19 mouse cellular contexts compared by ENCODE assay signal in genomic region chr12:70645407-70645806, GRCm38 (mm10).
A peak's percentile ranks its signal among the peaks of the same experiment; 100 is the strongest.
DNase-seq lines count a peak whose midpoint lies in the region; ATAC-seq and TF ChIP-seq lines count a peak whose summit lies in the region.
"Had no signal": no experiment of that assay in that cellular context is flagged by ENCODE, and none has a peak within 500 bp of the region (broad histone marks: within the 10 kb centered on the region; RNA-seq: fewer than 3 reads in every experiment).

No protein-coding gene starts in this region.

- no peak overlapping the region for H3K4me2 ChIP-seq in heart, embryonic 12.5 days
- H3K4me2 ChIP-seq in limb, embryonic 15.5 days, result no peak overlapping the region
- H3K4me2 ChIP-seq in stomach, embryonic 16.5 days (ENCODE audit: low read depth, low read length), result no peak overlapping the region
- no peak overlapping the region for H3K4me2 ChIP-seq in stomach, postnatal 0 days (replicated peaks; ENCODE audit: low read depth)
- H3K4me2 ChIP-seq: forebrain, embryonic 12.5 days; heart, embryonic 11.5 days; hindbrain, embryonic 12.5 days had no signal

- 66% methylated on average over 3 of the region's 3 CpGs for WGBS in heart, embryonic 12.5 days
- 70% methylated on average over 3 of the region's 3 CpGs for WGBS in limb, embryonic 15.5 days
- WGBS in limb, embryonic 10.5 days, result 75% methylated on average over 3 of the region's 3 CpGs
- 82% methylated on average over 3 of the region's 3 CpGs for WGBS in stomach, embryonic 16.5 days
- 69% methylated on average over 3 of the region's 3 CpGs for WGBS in stomach, postnatal 0 days

- no peaks in the 10 kb centered on the region for H3K9me3 ChIP-seq in heart, embryonic 12.5 days (replicated peaks)
- no peaks in the 10 kb centered on the region for H3K9me3 ChIP-seq in limb, embryonic 15.5 days
- H3K9me3 ChIP-seq in limb, embryonic 10.5 days (replicated peaks), result no peaks in the 10 kb centered on the region
- H3K9me3 ChIP-seq in stomach, embryonic 16.5 days (replicated peaks; ENCODE audit: control insufficient read depth, low read length), result no peaks in the 10 kb centered on the region
- no peaks in the 10 kb centered on the region for H3K9me3 ChIP-seq in stomach, postnatal 0 days (ENCODE audit: control insufficient read depth, low read length)
- H3K9me3 ChIP-seq: forebrain, embryonic 12.5 days; hindbrain, embryonic 12.5 days had no signal

- H3K36me3 ChIP-seq in heart, embryonic 12.5 days, result no peaks in the 10 kb centered on the region
- H3K36me3 ChIP-seq in limb, embryonic 15.5 days, result no peaks in the 10 kb centered on the region
- no peaks in the 10 kb centered on the region for H3K36me3 ChIP-seq in limb, embryonic 10.5 days
- no peaks in the 10 kb centered on the region for H3K36me3 ChIP-seq in stomach, embryonic 16.5 days (ENCODE audit: control insufficient read depth, insufficient read depth, low read length)
- no peaks in the 10 kb centered on the region for H3K36me3 ChIP-seq in stomach, postnatal 0 days (ENCODE audit: control insufficient read depth, insufficient read depth, low read length)
- H3K36me3 ChIP-seq: forebrain, embryonic 12.5 days; hindbrain, embryonic 12.5 days had no signal

- peaks cover 35% of the 10 kb centered on the region for H3K4me1 ChIP-seq in heart, embryonic 12.5 days (replicated peaks)
- H3K4me1 ChIP-seq in limb, embryonic 15.5 days, result peaks cover 22% of the 10 kb centered on the region
- no peaks in the 10 kb centered on the region for H3K4me1 ChIP-seq in limb, embryonic 10.5 days
- peaks cover 4% of the 10 kb centered on the region; the same call in 1 of the 2 replicates for H3K4me1 ChIP-seq in stomach, embryonic 16.5 days (ENCODE audit: control insufficient read depth, insufficient read depth, low read length)
- H3K4me1 ChIP-seq in stomach, postnatal 0 days (replicated peaks; ENCODE audit: control insufficient read depth, insufficient read depth), result no peaks in the 10 kb centered on the region; the same call in 1 of the 2 replicates
- H3K4me1 ChIP-seq: forebrain, embryonic 12.5 days; hindbrain, embryonic 12.5 days had no signal

- no peak for TF ChIP-seq CTCF in stomach, postnatal 0 days (IDR thresholded peaks at IDR 0.05; ENCODE audit: low read depth)

- H3K4me3 ChIP-seq in heart, embryonic 12.5 days, result no peak overlapping the region
- H3K4me3 ChIP-seq in limb, embryonic 15.5 days, result no peak overlapping the region
- no peak overlapping the region for H3K4me3 ChIP-seq in limb, embryonic 10.5 days
- no peak overlapping the region for H3K4me3 ChIP-seq in stomach, embryonic 16.5 days (replicated peaks; ENCODE audit: low read length)
- no peak overlapping the region for H3K4me3 ChIP-seq in stomach, postnatal 0 days (ENCODE audit: low read depth, low read length)
- H3K4me3 ChIP-seq: forebrain, embryonic 12.5 days; gastrocnemius, adult 2 months; hindbrain, embryonic 12.5 days had no signal

- H3K9ac ChIP-seq in heart, embryonic 12.5 days, result no peak overlapping the region
- H3K9ac ChIP-seq in limb, embryonic 15.5 days, result no peak overlapping the region
- no peak overlapping the region for H3K9ac ChIP-seq in stomach, embryonic 16.5 days (ENCODE audit: low read length)
- no peak overlapping the region for H3K9ac ChIP-seq in stomach, postnatal 0 days (ENCODE audit: low read length)
- H3K9ac ChIP-seq: forebrain, embryonic 12.5 days; hindbrain, embryonic 12.5 days had no signal

- intact Hi-C loops in heart, postnatal 36 days (cut with DNase I), result loop anchor here (5.0 kb wide), 1 partner anchor 148 kb away; no protein-coding TSS in a partner anchor

- no peaks in the 10 kb centered on the region for H3K27me3 ChIP-seq in heart, embryonic 12.5 days (replicated peaks)
- H3K27me3 ChIP-seq in limb, embryonic 15.5 days, result no peaks in the 10 kb centered on the region
- no peaks in the 10 kb centered on the region for H3K27me3 ChIP-seq in limb, embryonic 10.5 days (ENCODE audit: low read depth, poor library complexity, severe bottlenecking)
- no peaks in the 10 kb centered on the region for H3K27me3 ChIP-seq in stomach, embryonic 16.5 days (ENCODE audit: control insufficient read depth, insufficient read depth, low read length)
- no peaks in the 10 kb centered on the region for H3K27me3 ChIP-seq in stomach, postnatal 0 days (ENCODE audit: control insufficient read depth, insufficient read depth, low read length)
- H3K27me3 ChIP-seq: forebrain, embryonic 12.5 days; hindbrain, embryonic 12.5 days had no signal

- DNase-seq in heart, postnatal 36 days, result no peak
- DNase-seq in limb, embryonic 10.5 days (ENCODE audit: low spot score), result no peak
- no peak for DNase-seq in stomach, postnatal 0 days (ENCODE audit: low spot score)
- DNase-seq in urinary bladder, postnatal 10 days (ENCODE audit: low spot score), result no peak
- DNase-seq: adrenal gland, adult 2 months; adrenal gland, postnatal 25 days; cerebellum, adult 18-20 months; cerebellum, adult 9-11 months; cerebellum, postnatal 36 days; gastrocnemius, adult 2 months; gastrocnemius, postnatal 25 days; heart, postnatal 4 days had no signal

- no peak for TF ChIP-seq EP300 in stomach, postnatal 0 days (optimal IDR thresholded peaks at IDR 0.05)

- peak; percentile 48; the same call in 1 of the 2 replicates for ATAC-seq in heart, embryonic 12.5 days (ENCODE audit: insufficient number of reproducible peaks, low FRiP score)
- ATAC-seq in limb, embryonic 15.5 days (ENCODE audit: insufficient number of reproducible peaks, low FRiP score, low TSS enrichment, low read depth), result peak; percentile 48; the same call in 1 of the 2 replicates
- peak; percentile 37; the same call in 1 of the 2 replicates for ATAC-seq in stomach, embryonic 16.5 days (ENCODE audit: insufficient read depth, low FRiP score)
- ATAC-seq in stomach, postnatal 0 days (ENCODE audit: low FRiP score, low TSS enrichment), result no peak
- ATAC-seq: intestine, embryonic 16.5 days had no signal

- no peak overlapping the region for H3K27ac ChIP-seq in heart, embryonic 12.5 days (ENCODE audit: poor library complexity, severe bottlenecking)
- no peak overlapping the region for H3K27ac ChIP-seq in limb, embryonic 15.5 days
- H3K27ac ChIP-seq in limb, embryonic 10.5 days, result no peak overlapping the region
- no peak overlapping the region for H3K27ac ChIP-seq in stomach, embryonic 16.5 days (ENCODE audit: low read length)
- H3K27ac ChIP-seq in stomach, postnatal 0 days (replicated peaks), result no peak overlapping the region
- H3K27ac ChIP-seq: forebrain, embryonic 12.5 days; gastrocnemius, adult 2 months; hindbrain, embryonic 12.5 days had no signal
